Mouse (Mus musculus) lung, adult 2 months (tissue): ENCODE data around the gene Myo16. TPM values are rescaled to one million over a fixed set of nuclear protein-coding genes. Genes with fewer than 3 reads are reported as not detected.

Experiments used
- DNase-seq: peaks from one replicate; pipeline ENCODE4 v3.0.0; 2022
- H3K4me1 ChIP-seq: fragments of 200-500 bp; 2 replicates; pipeline ENCODE4 v1.6.1; 2011; ENCODE audit warnings: low read length; ENCODE audit not compliant: control insufficient read depth, insufficient read depth
- H3K4me3 ChIP-seq: fragments of 200-500 bp; replicated peaks from 2 replicates; pipeline ENCODE3; 2011; ENCODE audit warnings: low read depth, mild to moderate bottlenecking, control low read depth, low read length; ENCODE audit errors: extremely low read depth
- CTCF ChIP-seq: fragments of 200-500 bp; IDR thresholded peaks from 2 replicates; pipeline ENCODE4 v1.5.1; 2011; ENCODE audit warnings: mild to moderate bottlenecking, low read length, control low read depth; ENCODE audit not compliant: insufficient read depth
- POLR2A ChIP-seq: fragments of 200-500 bp; IDR thresholded peaks from 2 replicates; pipeline ENCODE4 v1.6.1; 2011; ENCODE audit warnings: low read depth, mild to moderate bottlenecking, control low read depth, low read length, borderline replicate concordance; ENCODE audit errors: extremely low read depth
- WGBS: fragments of 180-500 bp; shearing (Covaris S2); methylation state at CpG from one replicate; pipeline ENCODE4 v1.1.7; 2018; 5-methylcytosine and 5-hydroxymethylcytosine counted together
- polyA plus RNA-seq: library from polyadenylated mRNA; depleted of rRNA; stranded (reverse); fragments of >200 nt; gene quantifications from 2 replicates; pipeline ENCODE4 v1.2.3, GENCODE M21; 2012; rRNA removed

The Myo16 gene
- polyA plus RNA-seq, 1 experiment, result 0.26 TPM

- 62% methylated on average over 9 of the region's 9 CpGs for WGBS
- 0 out of 2 replicates have a peak, but pooled peaks cover 2% of the 10 kb centered on the region for H3K4me1 ChIP-seq
- no peak for DNase-seq
- no peak overlapping the region for H3K4me3 ChIP-seq
- no peak for TF ChIP-seq CTCF
- TF ChIP-seq POLR2A, result no peak
Observed at GRCm38 (mm10) chr8:10654922-10655518, 501.3 kb downstream of the Myo16 start.

DNA sequence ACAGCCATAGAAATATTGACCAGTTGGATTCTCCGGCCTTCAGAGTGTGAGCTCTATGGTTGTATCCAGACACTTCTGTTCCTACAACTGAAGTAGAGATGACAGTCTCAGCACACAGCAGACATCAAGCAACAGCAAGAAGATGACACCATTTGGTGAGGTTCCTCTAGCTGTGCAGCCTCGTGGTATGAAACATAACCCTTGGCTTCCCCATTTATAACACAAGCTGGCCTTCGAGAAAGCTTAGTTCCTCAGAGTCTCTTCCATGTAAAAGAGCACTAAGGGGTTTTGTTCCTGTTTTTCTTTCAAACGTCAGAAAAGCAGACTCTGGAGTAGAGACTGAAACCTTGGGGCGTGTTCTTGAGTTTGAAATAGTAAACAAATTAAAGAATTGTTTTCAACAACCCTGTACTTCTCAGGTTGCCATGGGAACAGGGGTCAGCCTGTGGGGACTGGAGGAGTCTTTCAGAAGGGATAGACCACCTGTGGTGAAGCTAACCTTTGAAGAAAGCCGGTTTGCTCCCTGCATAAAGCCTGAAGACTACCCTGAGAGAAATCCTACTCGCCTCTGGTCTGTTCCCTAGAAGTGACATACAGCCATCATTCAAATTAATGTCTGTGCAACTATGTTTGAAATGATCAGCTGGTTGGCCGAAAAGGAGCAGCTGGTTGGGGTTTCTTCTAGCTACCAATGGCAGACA is 510.2 kb downstream of the Myo16 start:
- H3K4me1 ChIP-seq, result peaks cover 2% of the 10 kb centered on the region
- H3K4me3 ChIP-seq, result no peak overlapping the region
- DNase-seq, result no peak
- 40% methylated on average over 8 of the region's 8 CpGs for WGBS
- TF ChIP-seq CTCF (no peak), POLR2A (no peak)

DNA sequence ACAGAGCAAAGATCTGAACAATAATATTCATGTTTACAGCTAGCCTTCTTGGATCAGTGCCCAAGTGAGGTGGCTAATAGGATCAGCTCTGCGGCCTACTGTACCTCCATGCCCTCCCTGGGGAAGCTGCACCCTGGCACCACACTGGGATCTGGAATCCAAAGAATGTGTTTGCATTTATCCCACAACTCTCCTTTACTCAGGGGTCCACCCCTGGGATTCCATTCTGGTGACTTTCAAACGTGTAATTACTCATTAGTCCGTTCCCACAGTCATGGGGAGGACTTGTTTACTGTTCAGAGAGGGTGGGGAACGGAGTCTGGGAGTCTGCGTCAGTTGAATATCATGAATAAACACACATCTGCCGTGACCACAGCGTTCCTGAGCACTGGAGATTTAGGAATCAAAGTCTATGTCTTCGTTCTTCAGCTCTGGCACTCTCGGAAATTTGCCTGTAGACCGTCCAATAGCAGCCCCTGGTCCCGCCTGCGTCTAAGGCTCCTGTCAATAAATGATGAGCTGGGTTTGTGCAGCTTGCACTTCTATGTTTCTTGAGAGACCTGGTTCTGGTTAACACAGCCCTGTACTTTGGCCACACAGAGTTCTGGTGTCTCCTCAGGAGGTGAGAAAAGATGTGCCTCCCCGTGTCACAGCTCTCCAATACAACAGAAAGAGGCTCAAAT is 511.3 kb downstream of the Myo16 start:
- Histone ChIP-seq H3K4me1 (peaks cover 2% of the 10 kb centered on the region), H3K4me3 (no peak overlapping the region)
- TF ChIP-seq CTCF, result no peak
- TF ChIP-seq POLR2A, result no peak
- WGBS, result 26% methylated on average over 13 of the region's 13 CpGs
- DNase-seq, result no peak

- Histone ChIP-seq H3K4me1 (peaks cover 2% of the 10 kb centered on the region), H3K4me3 (no peak overlapping the region)
- TF ChIP-seq CTCF, result no peak
- TF ChIP-seq POLR2A, result no peak
- 41% methylated on average over 4 of the region's 4 CpGs for WGBS
- no peak for DNase-seq
Observed at GRCm38 (mm10) chr8:10665821-10666283, 512.1 kb downstream of the Myo16 start.

DNA sequence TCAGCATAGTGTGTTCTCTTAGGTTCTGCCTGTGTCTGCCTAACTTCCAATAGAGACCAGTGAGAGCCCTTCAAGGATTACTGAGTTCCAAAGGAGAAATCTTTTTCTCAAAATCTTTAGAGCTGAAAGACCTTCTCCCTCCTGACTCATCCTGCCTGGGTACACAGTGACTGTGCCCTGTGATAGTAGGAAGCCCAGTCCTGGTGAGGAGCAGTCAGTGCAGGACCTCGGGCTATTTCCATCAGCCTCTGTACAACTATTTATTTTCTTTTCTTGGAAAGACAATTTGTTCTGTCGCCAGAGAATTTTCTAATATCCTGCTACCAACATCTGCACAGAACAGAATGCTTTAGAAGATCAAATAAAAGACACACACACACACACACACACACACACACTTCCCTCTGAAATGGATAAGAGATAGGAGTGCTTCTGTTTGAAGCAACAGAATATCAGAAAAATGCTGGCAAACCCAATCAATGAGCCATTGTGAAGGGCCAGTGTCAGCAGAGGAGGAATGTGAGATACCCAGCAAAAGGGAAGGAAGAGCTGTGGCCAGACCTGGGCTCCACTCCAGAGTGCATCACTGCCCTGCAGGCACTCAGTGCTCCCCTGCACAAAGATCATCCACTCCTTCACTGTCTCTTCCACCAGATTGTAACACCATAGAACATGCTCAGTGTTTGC is 518.3 kb downstream of the Myo16 start:
- DNase-seq, result no peak
- no peak for TF ChIP-seq CTCF
- no peak for TF ChIP-seq POLR2A
- H3K4me3 ChIP-seq, result no peak overlapping the region
- 14% methylated on average over 2 of the region's 2 CpGs for WGBS
- H3K4me1 ChIP-seq, result no peaks in the 10 kb centered on the region

DNA sequence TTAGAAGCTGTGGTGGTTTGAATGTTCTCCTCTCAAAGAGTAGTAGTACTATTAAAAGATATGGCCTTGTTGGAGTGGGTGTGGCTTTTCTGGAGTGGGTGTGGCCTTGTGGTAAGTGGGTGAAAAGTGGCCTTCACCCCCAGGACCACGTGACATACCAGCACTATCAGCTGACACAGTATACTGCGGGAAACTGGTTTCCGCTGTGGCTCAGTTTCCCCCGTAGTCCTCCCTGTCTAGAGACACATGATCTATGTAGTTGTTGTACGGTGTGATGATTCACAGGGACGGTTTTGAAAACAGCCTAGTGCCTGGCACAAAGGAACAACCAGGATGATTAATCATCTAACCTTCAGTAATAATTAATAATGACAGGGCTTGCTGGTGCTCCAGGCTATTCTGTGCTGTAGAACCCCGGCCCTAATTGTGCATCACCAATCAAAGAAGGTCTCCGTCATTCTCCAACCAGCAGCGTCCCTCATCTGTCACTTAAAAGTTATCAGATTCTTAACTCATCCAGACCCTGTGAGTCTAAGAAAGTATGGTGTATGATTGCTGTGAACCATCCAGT is 524.2 kb downstream of the Myo16 start:
- DNase-seq, result no peak
- Histone ChIP-seq H3K4me3 (no peak overlapping the region), H3K4me1 (no peaks in the 10 kb centered on the region)
- TF ChIP-seq POLR2A (no peak), CTCF (no peak)
- WGBS, result 78% methylated on average over 9 of the region's 9 CpGs

GRCm38 (mm10) chr8:10681926-10682325 is 528.2 kb downstream of the Myo16 start:
- Histone ChIP-seq H3K4me3 (no peak overlapping the region), H3K4me1 (no peaks in the 10 kb centered on the region)
- WGBS, result 78% methylated on average over 7 of the region's 7 CpGs
- no peak for DNase-seq
- TF ChIP-seq CTCF (no peak), POLR2A (no peak)

DNA sequence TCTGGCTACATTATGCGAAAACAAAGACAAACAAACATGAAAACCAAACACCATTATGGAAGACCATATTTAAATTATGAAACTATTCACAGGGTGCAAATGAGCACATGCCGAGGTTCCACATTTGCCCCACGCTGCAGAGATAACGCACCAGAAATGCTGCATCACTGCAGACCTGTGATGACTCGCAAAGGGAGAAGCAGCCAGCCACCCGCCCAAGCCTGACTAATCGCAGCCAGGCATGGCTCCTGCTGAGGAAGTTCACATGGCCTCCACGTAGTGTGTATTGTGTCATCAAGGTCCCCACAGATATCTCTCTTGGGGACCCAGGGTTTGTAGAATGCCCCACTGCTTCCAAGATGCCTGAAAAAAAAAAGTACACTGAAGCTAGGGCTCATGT is 529.4 kb downstream of the Myo16 start:
- 71% methylated on average over 8 of the region's 8 CpGs for WGBS
- no peak overlapping the region for H3K4me3 ChIP-seq
- H3K4me1 ChIP-seq, result no peaks in the 10 kb centered on the region
- no peak for DNase-seq
- no peak for TF ChIP-seq POLR2A
- no peak for TF ChIP-seq CTCF

Other genes with a start within 250 kb of the Myo16 start
- 1.4 and 2.0 TPM in 2 replicates for gene Lig4, start 176.2 kb upstream of the Myo16 start, polyA plus RNA-seq
- 5.4 and 7.2 TPM in 2 replicates for gene Abhd13, start 176.2 kb upstream of the Myo16 start, polyA plus RNA-seq
- 24.6 and 25.0 TPM in 2 replicates for gene Tnfsf13b, start 147.4 kb upstream of the Myo16 start, polyA plus RNA-seq